Mouse (Mus musculus) urinary bladder, postnatal 4 days (tissue): ENCODE measurements around the gene Ccr5.

Experiments
- DNase-seq, 2 experiments: peaks; one replicate each; pipeline ENCODE4 v3.0.0; 2021 to 2022; ENCODE audit warnings: low spot score in 2 of 2

Ccr5 gene

GRCm38 (mm10) chr9:124138055-124138775 lies 16.9 kb downstream of the Ccr5 start:
- DNase-seq: no peak

DNA sequence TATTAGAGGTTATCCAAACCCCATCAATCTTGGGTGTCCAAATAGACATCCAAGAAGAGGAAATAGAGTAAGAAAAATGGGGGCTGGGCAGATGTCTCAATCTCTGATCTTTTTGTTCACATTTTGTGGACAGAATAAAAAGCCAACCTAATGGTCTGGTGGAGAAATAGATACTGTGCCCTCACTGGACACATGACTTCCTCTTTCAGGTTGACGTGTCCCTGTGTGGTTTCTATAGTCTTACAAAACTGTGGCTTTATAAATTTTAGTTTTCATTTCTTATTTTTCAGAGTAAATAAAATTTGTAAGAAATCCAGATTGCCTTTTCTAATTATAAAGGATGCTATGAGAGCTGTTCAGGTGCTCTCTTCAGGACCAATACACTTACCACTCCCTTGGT lies 22.3 kb downstream of the Ccr5 start:
- DNase-seq: no peak

DNA sequence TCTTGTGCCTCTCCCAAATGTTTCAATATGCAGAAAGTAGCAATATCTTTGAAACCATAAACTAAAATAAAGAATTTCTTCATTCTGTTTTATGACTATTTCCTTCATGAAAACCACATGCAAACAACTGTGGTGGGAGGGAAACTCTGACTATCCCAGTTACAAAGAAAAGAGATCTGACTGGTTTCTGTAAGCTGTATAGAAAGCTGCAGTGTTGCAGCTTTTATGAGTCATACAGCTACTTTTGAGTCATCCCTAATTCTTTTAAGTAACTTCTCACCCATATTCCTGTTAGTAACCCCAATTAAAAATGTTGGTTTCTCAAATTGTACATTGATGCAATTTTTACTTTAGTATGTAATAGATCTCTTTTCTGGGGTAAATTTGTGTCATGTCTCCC lies 25.0 kb downstream of the Ccr5 start:
- DNase-seq: no peak
